Mouse (Mus musculus) kidney, embryonic 16.5 days (tissue): ENCODE data around the gene Spta1. TPM values are rescaled to one million over a fixed set of nuclear protein-coding genes. Genes with fewer than 3 reads are reported as not detected.

Source experiments
- ATAC-seq: fragments of 200-750 bp; cut with Nextera tagmentation; 2 replicates; pipeline ENCODE4 v1.8.0; 2017; ENCODE audit warnings: moderate TSS enrichment; ENCODE audit not compliant: low FRiP score, low TSS enrichment
- H3K27ac ChIP-seq: fragments of 300-500 bp; sonication (generic); 2 replicates; pipeline ENCODE4 v1.5.1; 2014; ENCODE audit warnings: low read length
- H3K27me3 ChIP-seq: fragments of 300-500 bp; sonication (generic); 2 replicates; pipeline ENCODE4 v1.6.1; 2014; ENCODE audit warnings: low read length, control low read depth, mixed read lengths; ENCODE audit not compliant: insufficient read depth
- H3K36me3 ChIP-seq: fragments of 300-500 bp; sonication (generic); 2 replicates; pipeline ENCODE4 v1.6.1; 2014; ENCODE audit warnings: low read length, control low read depth, mixed read lengths; ENCODE audit not compliant: insufficient read depth
- H3K4me1 ChIP-seq: fragments of 300-500 bp; sonication (generic); 2 replicates; pipeline ENCODE4 v1.6.1; 2014; ENCODE audit warnings: low read length, control low read depth, mixed read lengths; ENCODE audit not compliant: insufficient read depth
- H3K4me2 ChIP-seq: fragments of 300-500 bp; sonication (generic); replicated peaks from 2 replicates; pipeline ENCODE4 v1.6.1; 2014; ENCODE audit warnings: low read depth, low read length
- H3K4me3 ChIP-seq: fragments of 300-500 bp; sonication (generic); 2 replicates; pipeline ENCODE4 v1.5.1; 2014; ENCODE audit warnings: mild to moderate bottlenecking, low read length
- H3K9ac ChIP-seq: fragments of 300-500 bp; sonication (generic); replicated peaks from 2 replicates; pipeline ENCODE4 v1.6.1; 2014; ENCODE audit warnings: low read length
- H3K9me3 ChIP-seq: fragments of 300-500 bp; sonication (generic); 2 replicates; pipeline ENCODE4 v1.6.1; 2016; ENCODE audit warnings: low read length, control low read depth
- WGBS: fragments of 180-500 bp; shearing (Covaris S2); extraction: QIAGEN DNeasy Blood & Tissue Kit; methylation state at CpG from one replicate; pipeline ENCODE4 v1.1.7; 2014; 5-methylcytosine and 5-hydroxymethylcytosine counted together
- polyA plus RNA-seq: library from polyadenylated mRNA; unstranded; fragments of >200 nt; fragmentation: Nextera tagmentation; extraction: Ambion mirVana; gene quantifications from 2 replicates; pipeline ENCODE4 v1.2.1, GENCODE M21; 2015

The Spta1 gene
- polyA plus RNA-seq, 1 experiment from 2014 or later, result 0.22 TPM

DNA sequence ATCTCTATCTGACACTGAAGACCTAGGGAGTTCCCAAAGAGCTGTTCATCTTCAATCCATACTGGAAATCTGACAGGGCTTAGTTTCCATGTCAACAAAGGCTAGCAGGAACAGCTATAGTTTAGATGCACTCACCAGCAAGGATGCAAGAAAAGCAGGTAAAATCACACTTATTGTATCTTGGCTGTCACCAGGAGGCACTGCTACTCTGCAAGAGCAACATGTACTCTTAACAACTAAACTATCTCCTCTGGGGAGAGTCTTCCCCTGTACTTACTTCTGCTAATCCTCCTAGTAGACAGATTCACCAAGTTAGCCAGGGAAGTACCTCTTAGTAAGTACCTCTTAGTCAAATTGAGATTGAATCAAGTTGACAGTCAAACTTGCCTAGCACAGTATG is 3.6 kb upstream of the Spta1 start:
- Histone ChIP-seq H3K27ac (no peak overlapping the region), H3K9ac (no peak overlapping the region), H3K9me3 (no peaks in the 10 kb centered on the region), H3K4me2 (no peak overlapping the region), H3K4me3 (no peak overlapping the region), H3K27me3 (no peaks in the 10 kb centered on the region), H3K36me3 (no peaks in the 10 kb centered on the region), H3K4me1 (no peaks in the 10 kb centered on the region)
- no peak for ATAC-seq

DNA sequence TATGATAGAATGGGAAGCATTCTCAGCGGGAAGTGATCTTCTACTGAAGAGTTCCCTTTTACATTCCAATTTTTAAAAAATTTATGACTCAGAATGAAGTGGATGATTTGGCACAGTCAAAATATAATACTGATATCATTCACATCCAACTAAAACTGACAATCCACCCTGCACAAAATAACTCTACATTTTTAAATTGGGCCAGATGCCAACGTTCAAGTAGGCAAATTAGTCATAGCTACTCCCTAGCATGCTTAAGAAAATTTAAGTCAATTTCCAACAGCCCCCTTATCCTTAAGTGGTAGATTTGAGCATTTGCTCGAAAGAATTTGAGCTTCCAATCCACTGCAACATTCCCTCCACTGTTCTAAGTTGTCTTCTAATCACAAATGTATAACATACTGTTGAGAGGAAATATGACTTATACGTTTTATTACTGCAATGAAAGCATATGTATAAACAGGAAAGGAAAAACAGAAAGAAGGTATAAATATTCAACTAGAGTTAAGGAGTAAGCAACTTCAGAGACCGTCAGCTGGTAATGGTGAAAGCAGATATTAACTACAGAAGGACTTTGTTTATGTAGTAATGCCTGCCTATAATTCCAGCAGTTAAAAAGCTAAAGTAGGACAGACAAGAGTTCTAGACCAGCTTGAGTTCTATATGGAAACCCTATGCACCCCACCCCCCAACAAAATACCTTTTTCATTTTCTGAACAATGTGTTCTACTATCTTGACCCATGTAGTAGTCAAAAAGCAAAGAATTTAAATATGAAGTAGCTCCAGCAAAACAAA is 1.7 kb upstream of the Spta1 start:
- 76% methylated on average over 5 of the region's 5 CpGs for WGBS
- no peak for ATAC-seq
- no peak overlapping the region for H3K4me2 ChIP-seq

DNA sequence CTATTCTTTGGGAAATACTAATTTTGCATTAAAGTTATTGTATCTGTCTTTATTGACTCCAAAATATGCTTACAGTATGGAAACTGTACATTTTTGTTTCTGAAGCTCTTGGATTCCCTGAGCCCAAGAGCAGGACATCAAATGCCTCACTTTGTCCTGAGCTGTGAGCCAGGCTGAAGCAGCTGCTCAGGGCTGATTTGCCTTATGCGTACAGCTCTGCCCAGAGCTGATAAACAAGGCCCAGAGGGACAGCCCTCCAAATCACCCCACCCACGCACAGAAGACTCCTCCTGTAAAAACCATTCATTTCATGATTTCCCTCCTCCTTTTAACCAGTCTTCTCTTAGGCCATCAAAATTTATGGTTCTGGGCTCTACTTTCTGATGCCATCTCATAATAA is 1.0 kb upstream of the Spta1 start:
- H3K27ac ChIP-seq, result no peak overlapping the region
- no peak overlapping the region for H3K9ac ChIP-seq
- H3K27me3 ChIP-seq, result no peaks in the 10 kb centered on the region
- WGBS, result 34% methylated on average over 2 of the region's 2 CpGs
- H3K4me3 ChIP-seq, result no peak overlapping the region
- no peaks in the 10 kb centered on the region for H3K36me3 ChIP-seq
- no peak for ATAC-seq
- no peaks in the 10 kb centered on the region for H3K4me1 ChIP-seq
- no peaks in the 10 kb centered on the region for H3K9me3 ChIP-seq
- no peak overlapping the region for H3K4me2 ChIP-seq

More for the DNA sequence above, 1.7 kb upstream of the Spta1 start:
- H3K4me1 ChIP-seq, result no peaks in the 10 kb centered on the region
- H3K27ac ChIP-seq, result no peak overlapping the region
- no peak overlapping the region for H3K4me3 ChIP-seq
- no peaks in the 10 kb centered on the region for H3K9me3 ChIP-seq
- no peaks in the 10 kb centered on the region for H3K36me3 ChIP-seq
- H3K27me3 ChIP-seq, result no peaks in the 10 kb centered on the region
- H3K9ac ChIP-seq, result no peak overlapping the region

DNA sequence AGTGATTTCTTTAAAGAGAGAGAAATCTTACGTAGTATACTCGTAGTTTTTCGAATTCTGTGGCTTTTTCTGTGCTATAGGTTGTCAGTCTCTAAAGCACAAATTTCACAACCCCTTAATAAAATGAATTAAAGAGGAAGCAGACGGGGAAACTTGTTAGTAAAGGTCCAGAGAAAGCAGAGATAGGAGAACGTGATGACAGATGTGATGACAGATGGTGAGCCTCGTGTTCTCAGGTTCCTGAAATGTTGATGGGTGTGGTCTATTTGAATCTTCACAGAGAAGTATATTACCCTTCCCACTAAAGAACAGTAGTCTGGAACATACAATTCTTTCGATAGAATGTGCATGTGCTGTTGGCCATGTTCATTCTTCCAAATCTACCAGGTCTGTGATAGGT is 32.1 kb downstream of the Spta1 start:
- H3K4me2 ChIP-seq, result no peak overlapping the region
- H3K36me3 ChIP-seq, result no peaks in the 10 kb centered on the region
- no peak overlapping the region for H3K4me3 ChIP-seq
- H3K9ac ChIP-seq, result no peak overlapping the region
- no peak overlapping the region for H3K27ac ChIP-seq
- H3K9me3 ChIP-seq, result no peaks in the 10 kb centered on the region
- no peaks in the 10 kb centered on the region for H3K4me1 ChIP-seq
- H3K27me3 ChIP-seq, result no peaks in the 10 kb centered on the region
- WGBS, result 74% methylated on average over 7 of the region's 7 CpGs
- no peak for ATAC-seq

DNA sequence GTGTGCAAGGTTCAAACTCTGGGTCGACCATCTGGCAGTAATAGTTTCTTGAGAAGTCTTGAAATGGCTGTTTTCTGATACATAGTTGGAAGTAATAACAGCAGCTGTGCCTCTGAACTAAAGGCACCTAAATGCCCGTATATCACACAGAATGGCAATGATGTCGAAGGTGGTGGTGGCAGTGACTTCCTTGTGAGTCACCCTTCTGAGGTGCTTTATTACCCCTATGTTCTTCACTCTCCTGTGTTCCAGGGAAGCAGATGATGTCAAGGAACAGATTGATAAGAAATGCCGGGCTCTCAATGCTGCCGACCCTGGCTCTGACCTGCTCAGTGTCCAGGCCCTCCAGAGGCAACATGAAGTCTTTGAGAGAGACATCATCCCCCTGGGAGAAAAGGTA is 39.7 kb downstream of the Spta1 start:
- 71% methylated on average over 5 of the region's 5 CpGs for WGBS
- H3K4me1 ChIP-seq, result no peaks in the 10 kb centered on the region
- no peak overlapping the region for H3K4me2 ChIP-seq
- no peak overlapping the region for H3K27ac ChIP-seq
- H3K36me3 ChIP-seq, result no peaks in the 10 kb centered on the region
- no peaks in the 10 kb centered on the region for H3K27me3 ChIP-seq
- H3K4me3 ChIP-seq, result no peak overlapping the region
- H3K9me3 ChIP-seq, result no peaks in the 10 kb centered on the region
- no peak for ATAC-seq
- H3K9ac ChIP-seq, result no peak overlapping the region

DNA sequence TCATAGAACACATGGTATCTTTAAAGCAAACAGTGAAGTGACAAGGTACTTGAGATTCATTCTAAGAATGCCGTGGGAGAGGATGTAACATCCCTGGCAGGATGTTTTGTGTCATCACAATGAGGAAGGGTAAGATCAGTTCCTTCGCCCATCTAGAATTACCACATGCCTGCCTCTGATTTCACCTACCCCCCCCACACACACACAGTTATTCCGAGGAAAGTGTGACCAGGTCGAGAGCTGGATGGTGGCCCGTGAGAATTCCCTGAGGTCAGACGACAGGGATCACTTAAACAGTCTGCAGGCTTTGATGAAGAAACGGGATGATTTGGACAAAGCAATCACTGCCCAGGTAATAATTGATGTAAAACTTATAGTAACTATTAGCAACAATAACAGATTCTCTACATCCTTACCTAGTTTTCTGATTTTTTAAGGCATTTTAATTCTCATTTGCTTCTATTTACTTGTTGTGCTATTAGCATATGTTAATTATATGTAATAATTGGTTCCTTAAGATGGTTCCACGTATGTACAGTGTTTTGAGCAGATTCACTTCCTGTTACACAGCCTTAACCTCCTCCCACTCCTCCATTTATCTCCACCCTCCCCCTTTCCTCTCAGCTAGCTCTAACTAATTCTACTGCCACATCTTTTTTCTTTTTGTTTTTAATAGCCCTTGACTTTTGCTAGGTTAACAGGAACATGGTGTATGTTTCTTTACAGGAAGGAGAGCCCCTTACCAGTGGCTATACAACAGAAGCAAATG is 42.9 kb downstream of the Spta1 start:
- H3K27me3 ChIP-seq, result no peaks in the 10 kb centered on the region
- H3K9ac ChIP-seq, result no peak overlapping the region
- WGBS, result 37% methylated on average over 8 of the region's 8 CpGs
- H3K4me1 ChIP-seq, result no peaks in the 10 kb centered on the region
- no peak overlapping the region for H3K4me3 ChIP-seq
- H3K4me2 ChIP-seq, result no peak overlapping the region
- H3K9me3 ChIP-seq, result no peaks in the 10 kb centered on the region
- peak; percentile 31; the same call in 1 of the 2 replicates for ATAC-seq
- H3K27ac ChIP-seq, result no peak overlapping the region
- H3K36me3 ChIP-seq, result no peaks in the 10 kb centered on the region

DNA sequence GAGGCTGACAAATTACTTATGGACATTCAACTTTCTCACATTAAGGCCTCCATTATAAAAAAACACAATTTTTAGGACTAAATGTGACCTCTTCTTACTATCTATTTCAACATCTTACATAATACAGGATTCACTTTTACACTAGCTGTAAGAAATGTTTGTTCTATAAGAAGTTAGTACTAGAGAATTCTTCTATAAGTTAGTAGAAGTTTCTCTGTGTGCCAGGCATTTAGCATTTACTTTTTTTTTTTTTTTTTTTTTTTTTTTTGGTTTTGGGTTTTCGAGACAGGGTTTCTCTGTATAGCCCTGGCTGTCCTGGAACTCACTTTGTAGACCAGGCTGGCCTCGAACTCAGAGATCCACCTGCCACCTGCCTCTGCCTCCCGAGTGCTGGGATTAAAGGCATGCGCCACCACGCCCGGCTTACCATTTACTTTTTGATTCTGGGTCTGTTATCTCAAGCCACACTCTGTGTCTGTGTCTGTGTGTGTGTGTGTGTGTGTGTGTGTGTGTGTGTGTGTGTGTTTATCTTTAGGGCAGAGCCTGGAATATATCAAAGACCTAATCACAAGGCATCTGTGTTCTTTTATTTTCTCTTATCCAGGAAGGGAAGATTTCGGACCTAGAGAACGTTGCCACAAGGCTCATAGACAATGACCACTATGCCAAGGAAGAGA is 44.1 kb downstream of the Spta1 start:
- ATAC-seq, result no peak
- WGBS, result 91% methylated on average over 8 of the region's 8 CpGs
- H3K4me3 ChIP-seq, result no peak overlapping the region
- no peaks in the 10 kb centered on the region for H3K27me3 ChIP-seq
- H3K4me2 ChIP-seq, result no peak overlapping the region
- no peak overlapping the region for H3K27ac ChIP-seq
- no peaks in the 10 kb centered on the region for H3K9me3 ChIP-seq
- H3K36me3 ChIP-seq, result no peaks in the 10 kb centered on the region
- no peaks in the 10 kb centered on the region for H3K4me1 ChIP-seq
- no peak overlapping the region for H3K9ac ChIP-seq

DNA sequence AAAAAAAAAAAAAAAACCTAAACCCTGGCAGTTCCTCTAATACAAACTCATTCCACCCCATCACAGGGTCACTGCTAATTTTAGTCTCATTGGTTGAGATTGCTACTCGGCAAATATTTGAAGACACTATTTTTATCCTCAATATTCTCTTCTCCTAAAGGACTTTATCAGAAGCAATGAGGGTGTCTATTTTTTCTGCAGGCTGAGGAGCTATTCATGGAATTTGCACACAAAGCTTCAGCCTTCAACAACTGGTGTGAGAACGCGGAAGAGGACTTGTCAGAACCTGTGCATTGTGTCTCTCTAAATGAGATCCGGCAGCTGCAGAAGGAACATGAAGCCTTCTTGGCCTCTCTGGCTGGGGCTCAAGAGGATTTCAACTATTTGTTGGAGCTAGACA is 67.3 kb downstream of the Spta1 start:
- Histone ChIP-seq H3K4me3 (no peak overlapping the region), H3K36me3 (no peaks in the 10 kb centered on the region), H3K27ac (no peak overlapping the region), H3K4me1 (no peaks in the 10 kb centered on the region), H3K27me3 (no peaks in the 10 kb centered on the region), H3K9ac (no peak overlapping the region), H3K9me3 (no peaks in the 10 kb centered on the region), H3K4me2 (no peak overlapping the region)
- ATAC-seq, result no peak
- 85% methylated on average over 4 of the region's 4 CpGs for WGBS

DNA sequence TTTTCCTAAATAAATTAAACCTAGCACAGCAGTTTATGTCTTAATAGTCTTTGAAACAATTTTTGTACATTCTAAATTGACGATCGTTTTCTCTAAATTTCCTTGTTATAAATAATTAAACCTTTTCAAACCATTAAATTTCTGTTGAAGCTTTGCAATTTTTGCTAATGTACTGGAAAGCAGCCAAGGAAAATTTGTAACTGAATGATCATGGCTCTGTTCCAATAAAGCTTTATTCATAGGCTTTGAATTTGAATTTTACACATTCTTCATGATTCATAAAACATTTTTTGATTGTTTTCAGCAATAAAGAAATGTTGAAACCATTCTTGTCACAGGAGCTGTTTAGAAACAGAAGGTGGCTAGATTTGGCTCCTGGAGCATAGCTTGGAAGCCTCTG is 72.0 kb downstream of the Spta1 start:
- Histone ChIP-seq H3K4me1 (no peaks in the 10 kb centered on the region), H3K36me3 (no peaks in the 10 kb centered on the region), H3K27me3 (no peaks in the 10 kb centered on the region), H3K9me3 (no peaks in the 10 kb centered on the region), H3K4me3 (no peak overlapping the region), H3K9ac (no peak overlapping the region), H3K4me2 (no peak overlapping the region), H3K27ac (no peak overlapping the region)
- WGBS, result 83% methylated on average over 2 of the region's 2 CpGs
- no peak for ATAC-seq

DNA sequence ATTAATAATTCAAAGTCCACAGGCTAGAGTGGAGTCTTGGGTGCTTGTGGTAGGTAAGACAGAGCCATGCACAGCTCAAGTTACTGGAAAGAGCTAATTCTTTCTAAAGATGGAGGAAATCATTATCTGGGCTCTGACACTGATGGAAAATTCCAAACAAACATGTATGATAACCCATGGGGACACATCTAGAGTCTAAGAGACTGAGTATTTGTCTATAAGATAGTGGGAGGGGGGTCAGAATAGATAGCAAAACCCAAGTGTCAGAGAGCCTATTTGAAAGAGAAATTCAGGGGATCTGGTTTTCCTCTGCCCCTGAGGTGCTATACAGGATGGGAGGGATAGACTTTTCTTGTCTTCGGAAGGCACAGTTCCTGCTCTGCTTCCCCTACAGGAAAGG is 73.5 kb downstream of the Spta1 start:
- H3K9ac ChIP-seq, result no peak overlapping the region
- H3K27me3 ChIP-seq, result no peaks in the 10 kb centered on the region
- H3K9me3 ChIP-seq, result no peaks in the 10 kb centered on the region
- WGBS, result 85% methylated on average over 1 of the region's 1 CpGs
- ATAC-seq, result no peak
- H3K36me3 ChIP-seq, result no peaks in the 10 kb centered on the region
- no peak overlapping the region for H3K4me3 ChIP-seq
- no peak overlapping the region for H3K4me2 ChIP-seq
- no peak overlapping the region for H3K27ac ChIP-seq
- H3K4me1 ChIP-seq, result no peaks in the 10 kb centered on the region
